Mouse (Mus musculus) left cerebral cortex, postnatal 14 days (tissue): ENCODE results near the gene Car12. TPM values are rescaled to one million over a fixed set of nuclear protein-coding genes. Genes with fewer than 3 reads are reported as not detected.
A peak's percentile ranks its signal among the peaks of the same experiment; 100 is the strongest.

ENCODE experiments used
- DNase-seq, 2 experiments: peaks; one replicate each; pipeline ENCODE4 v3.0.0; 2021 to 2022; ENCODE audit warnings: low spot score in 2 of 2, mixed read lengths in 1 of 2
- intact Hi-C: fragments of 180-260 bp; cut with DNase I; formaldehyde crosslinking; loops from one replicate; pipeline ENCODE4 v1.15.1; 2025
- long read RNA-seq, 2 experiments: library from polyadenylated mRNA; stranded (forward); transcript quantifications; one replicate each; pipeline ENCODE4 v2.0.0; 2021
- total RNA-seq, 2 experiments: library from RNA; stranded (reverse); gene quantifications; 2 replicates each; pipeline ENCODE4 v1.2.3; 2021

Car12 gene
- 1 to 10 TPM; 3.6 to 7.7 TPM for total RNA-seq
- long read RNA-seq, experiment 1, partial matches to known transcripts: 0 of 3 reads
- long read RNA-seq, experiment 1, other reads (novel, unspliced or antisense): 1 of 3 reads
- long read RNA-seq, experiment 2, partial matches to known transcripts: 0 of 1 reads
- long read RNA-seq, experiment 2, other reads (novel, unspliced or antisense): 1 of 1 reads

DNA sequence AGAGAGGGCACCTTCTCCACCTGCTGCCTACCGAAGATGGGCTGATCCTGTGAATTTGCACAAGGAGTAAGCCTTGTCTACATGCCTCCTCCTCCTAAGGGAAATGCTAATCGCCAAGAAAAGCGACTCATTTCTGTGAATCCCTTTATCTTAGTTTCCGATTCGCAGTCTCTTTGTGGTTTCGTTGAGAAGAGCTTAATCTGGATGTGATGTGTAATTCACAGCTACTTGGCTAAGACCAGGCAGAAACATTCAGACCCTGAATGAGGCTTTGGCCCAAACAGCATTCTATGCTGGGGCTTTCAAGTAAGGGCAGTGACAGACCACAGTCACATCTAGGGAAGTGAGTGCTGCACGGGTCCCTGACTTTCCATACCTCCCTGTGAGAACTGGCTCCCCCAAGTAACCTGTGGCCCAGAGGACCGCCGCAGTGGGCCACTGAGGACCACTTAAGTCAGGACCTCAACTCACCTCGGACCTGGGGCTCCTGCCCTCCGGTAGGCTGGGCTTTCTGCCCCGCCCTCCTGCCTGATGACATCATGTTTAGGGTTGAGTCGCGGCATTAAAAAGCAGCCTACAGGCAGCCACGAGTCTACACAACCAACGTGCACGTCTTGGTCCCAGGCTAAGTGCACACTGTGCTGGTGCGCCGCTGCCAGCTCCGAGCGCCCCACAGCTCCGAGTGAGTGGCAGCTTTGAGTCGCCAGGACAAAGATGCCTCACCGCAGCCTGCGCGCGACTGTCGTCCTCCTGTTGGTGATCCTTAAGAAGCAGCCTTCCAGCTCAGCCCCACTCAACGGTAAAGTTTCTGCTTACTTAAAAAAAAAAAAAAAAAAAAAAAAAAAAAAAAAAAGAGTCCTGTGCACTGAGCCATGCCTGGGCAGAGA lies at the start of gene Car12:
Gene Car12, plus strand, starts transcription at position 552 of the 887 bp plus-strand sequence.
- no peak for DNase-seq

GRCm38 (mm10) chr9:66663764-66664163 lies 49.7 kb upstream of the Car12 start:
- intact Hi-C loops: no loop called here
- DNase-seq: no peak

More for the DNA sequence above, at the start of gene Car12:
- intact Hi-C loops: no loop called here

- intact Hi-C loops: no loop called here
- DNase-seq: no peak
Observed at GRCm38 (mm10) chr9:66664561-66664960, 48.9 kb upstream of the Car12 start.

GRCm38 (mm10) chr9:66666153-66666552 lies 47.3 kb upstream of the Car12 start:
- intact Hi-C loops: no loop called here
- DNase-seq: no peak

- intact Hi-C loops: no loop called here
- no peak for DNase-seq
Observed at GRCm38 (mm10) chr9:66667046-66667445, 46.4 kb upstream of the Car12 start.

DNA sequence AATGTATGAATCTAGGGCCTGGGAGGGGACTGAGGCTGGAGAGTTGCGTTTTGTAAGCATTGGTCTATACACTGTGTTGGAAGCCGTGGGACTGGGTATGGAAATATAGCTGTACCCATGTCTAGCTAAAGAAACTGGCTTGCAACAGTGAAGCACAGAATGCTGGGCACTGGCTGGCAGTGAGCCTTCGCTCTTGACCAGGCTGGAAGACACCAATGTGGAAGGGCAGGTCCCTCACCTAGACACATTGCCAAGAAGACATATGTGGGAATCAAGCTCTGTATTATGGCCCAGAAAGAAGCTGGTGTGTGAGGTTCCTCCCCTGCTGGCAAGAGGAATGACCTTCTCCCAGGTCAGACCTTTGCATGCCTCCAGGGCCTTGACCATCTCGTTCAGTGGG lies 45.6 kb upstream of the Car12 start:
- intact Hi-C loops: no loop called here

DNA sequence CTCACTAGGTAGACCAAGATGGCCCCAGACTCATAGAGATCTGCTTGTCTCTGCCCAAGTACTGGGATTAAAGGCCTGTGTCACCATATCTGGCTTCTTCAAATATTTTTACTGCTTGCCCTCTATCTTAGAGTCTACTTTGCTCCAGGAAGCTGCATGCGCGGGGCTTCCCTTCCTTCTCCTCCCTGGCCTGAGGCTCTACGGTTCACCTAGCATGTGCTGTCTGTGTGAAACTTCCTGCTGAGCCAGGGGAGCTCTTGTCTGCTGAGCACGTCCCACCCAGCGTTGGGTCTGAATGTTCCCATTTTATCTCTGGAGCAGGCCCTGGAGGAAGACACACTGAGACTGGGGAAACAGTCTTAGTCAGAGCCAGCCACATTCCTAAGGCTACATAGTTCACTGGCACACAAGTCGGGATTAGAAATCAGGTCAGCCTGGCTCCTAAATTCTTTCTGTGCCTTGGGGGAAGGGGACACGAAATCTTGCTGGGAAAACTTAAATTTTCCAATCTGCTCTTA lies 43.9 kb upstream of the Car12 start:
- intact Hi-C loops: no loop called here
- DNase-seq: no peak

More for the DNA sequence above, 45.6 kb upstream of the Car12 start:
- DNase-seq: no peak

- DNase-seq: no peak
- intact Hi-C loops: no loop called here
Observed at GRCm38 (mm10) chr9:66673771-66674170, 39.7 kb upstream of the Car12 start.

GRCm38 (mm10) chr9:66675566-66675965 lies 37.9 kb upstream of the Car12 start:
- no peak for DNase-seq
- intact Hi-C loops: no loop called here

GRCm38 (mm10) chr9:66680102-66680501 lies 33.4 kb upstream of the Car12 start:
- no peak for DNase-seq
- intact Hi-C loops: no loop called here

DNA sequence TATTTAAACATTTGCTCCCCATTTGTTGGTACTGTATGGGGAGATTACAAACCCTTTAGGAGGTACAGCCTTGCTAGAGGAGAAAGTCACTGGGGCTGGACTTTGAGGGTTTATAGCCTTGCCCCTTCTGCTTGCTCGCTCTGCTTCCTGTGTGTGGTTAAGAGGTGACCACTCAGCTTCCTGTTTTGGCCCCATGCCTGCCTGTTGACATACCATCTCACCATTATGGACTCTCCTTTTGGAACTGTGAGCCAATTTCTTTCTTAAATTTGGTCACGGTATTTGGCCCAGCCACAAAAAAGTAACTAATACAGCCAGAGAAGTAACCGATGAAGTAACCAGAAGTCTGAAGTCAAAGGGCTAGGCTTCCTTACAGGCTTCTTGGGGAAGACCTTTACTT lies 30.7 kb upstream of the Car12 start:
- intact Hi-C loops: no loop called here
- DNase-seq: no peak

- intact Hi-C loops: no loop called here
- no peak for DNase-seq
Observed at GRCm38 (mm10) chr9:66685730-66686129, 27.8 kb upstream of the Car12 start.

GRCm38 (mm10) chr9:66687713-66688112 lies 25.8 kb upstream of the Car12 start:
- intact Hi-C loops: no loop called here
- DNase-seq: no peak

DNA sequence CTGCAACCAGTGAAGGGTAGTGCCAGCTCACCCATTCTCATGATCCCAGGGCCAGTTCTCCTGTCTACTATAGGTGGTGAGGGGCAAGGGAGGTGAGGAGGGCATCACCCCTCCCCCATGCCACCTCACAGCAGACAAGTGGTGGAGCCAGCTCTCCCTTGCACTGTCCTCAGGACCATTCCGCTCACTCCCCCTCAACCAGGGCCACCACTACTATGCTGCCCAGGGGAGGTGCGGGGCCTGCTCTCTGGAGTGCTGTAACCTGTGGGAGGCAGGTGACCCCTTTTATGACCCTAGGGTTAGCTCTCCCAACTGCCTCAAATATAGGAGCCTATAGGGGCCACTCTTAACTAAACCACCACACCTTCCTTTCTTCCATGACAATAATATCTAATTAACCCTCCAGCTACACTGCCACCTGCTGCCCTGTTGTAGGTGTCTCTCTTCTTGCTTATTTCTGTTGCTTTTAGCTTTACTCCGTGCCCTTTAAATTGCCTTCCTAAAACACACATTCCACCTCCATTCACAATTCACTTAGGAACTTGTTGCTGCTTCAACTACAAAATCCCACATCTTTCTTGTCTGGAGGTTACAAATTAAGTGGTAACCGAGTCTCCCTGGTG lies 21.7 kb upstream of the Car12 start:
- intact Hi-C loops: no loop called here
- DNase-seq: no peak

GRCm38 (mm10) chr9:66697355-66698140 lies 15.9 kb upstream of the Car12 start:
- intact Hi-C loops: no loop called here
- DNase-seq: no peak

DNA sequence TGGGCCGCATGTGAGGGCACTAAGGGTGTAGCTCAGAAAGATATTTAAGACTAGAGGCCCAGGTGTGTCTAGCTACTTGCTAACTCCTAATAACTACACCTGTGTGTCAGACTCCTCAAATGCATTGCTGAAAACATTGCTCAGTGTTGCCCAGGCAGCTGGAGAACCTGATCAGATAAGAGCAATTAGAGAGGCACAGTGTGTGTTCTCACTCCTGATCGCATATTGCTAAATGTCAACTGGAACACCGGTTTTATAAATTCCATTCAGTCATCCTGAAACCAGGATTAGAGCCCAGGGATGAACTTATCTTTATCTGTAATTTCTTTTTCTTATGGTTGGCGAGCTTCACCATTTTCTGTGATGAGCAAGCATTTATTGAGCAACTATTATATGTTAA lies 13.7 kb upstream of the Car12 start:
- DNase-seq: no peak
- intact Hi-C loops: no loop called here

- DNase-seq: no peak
- intact Hi-C loops: no loop called here
Observed at GRCm38 (mm10) chr9:66703002-66703401, 10.5 kb upstream of the Car12 start.

GRCm38 (mm10) chr9:66705354-66705753 lies 8.1 kb upstream of the Car12 start:
- intact Hi-C loops: loop anchor here (5.0 kb wide), 2 partner anchors 58 to 82 kb away; no protein-coding TSS in a partner anchor
- DNase-seq: no peak

GRCm38 (mm10) chr9:66705766-66706165 lies 7.7 kb upstream of the Car12 start:
- peak; percentile 52 to 71 for DNase-seq
- intact Hi-C loops: loop anchor here (5.0 kb wide), 2 partner anchors 58 to 82 kb away; no protein-coding TSS in a partner anchor
